Mouse (Mus musculus): ENCODE data around the gene Eif4enif1. TPM values are rescaled to one million over a fixed set of nuclear protein-coding genes. Genes with fewer than 3 reads are reported as not detected.

Eif4enif1 gene
- polyA plus RNA-seq, 1 experiment from 2014 or later, result 38.4 TPM

DNA sequence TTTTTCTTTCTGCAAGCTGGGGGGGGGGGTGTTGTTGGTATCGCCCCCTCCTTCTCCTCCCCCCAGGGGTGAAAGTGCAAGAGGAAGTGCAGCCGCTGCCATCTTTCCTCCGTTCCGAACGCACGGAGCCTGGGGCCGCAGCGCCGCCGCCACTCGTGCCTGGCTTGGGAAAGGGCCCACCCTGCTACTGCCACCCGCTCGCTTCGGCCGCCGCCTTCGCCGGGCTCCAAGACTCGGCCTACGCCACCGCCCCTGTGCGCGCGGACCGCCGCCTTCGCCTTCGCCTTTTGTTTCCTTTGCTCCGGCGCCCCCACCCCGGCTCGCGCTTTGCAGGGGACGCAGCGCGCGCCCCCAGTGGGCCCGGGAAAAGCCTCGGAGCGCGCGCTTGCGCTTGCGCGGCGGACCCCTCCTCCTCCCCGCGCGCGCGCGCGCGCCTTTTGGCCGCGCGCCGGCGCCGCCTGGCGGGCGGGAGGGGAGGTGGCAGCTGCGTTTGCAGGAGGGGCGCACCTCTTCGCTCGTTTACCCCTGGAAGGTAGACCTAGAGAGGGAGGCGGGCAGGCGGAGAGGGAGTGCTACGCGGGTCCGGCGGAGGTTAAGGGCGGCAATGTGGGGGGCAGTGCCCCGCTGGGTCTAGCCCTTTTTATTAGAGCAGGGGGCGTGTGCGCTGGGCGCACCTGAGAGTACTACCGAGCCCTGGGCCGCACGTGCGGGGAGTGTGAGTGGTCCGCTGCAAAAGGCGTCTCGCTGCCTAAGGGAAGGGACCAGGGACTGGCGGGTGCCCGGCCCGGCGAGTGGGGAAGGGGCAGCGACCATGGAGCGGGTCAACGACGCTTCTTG is 87.8 kb downstream of the Eif4enif1 start:
- under 1% methylated on average over 85 of the region's 92 CpGs for WGBS
- Histone ChIP-seq H3K9ac (ENCODE audit: low read length) (peak overlapping the region; percentile 99), H3K9me3 (replicated peaks; ENCODE audit: control insufficient read depth, low read length) (no peaks in the 10 kb centered on the region), H3K27me3 (ENCODE audit: control insufficient read depth, insufficient read depth, low read length) (no peaks in the 10 kb centered on the region), H3K27ac (ENCODE audit: low read length) (peak overlapping the region; percentile 100), H3K4me1 (ENCODE audit: control insufficient read depth, insufficient read depth, low read length) (peaks cover 39% of the 10 kb centered on the region), H3K4me2 (ENCODE audit: low read depth, low read length) (peak overlapping the region; percentile 97), H3K4me3 (replicated peaks; ENCODE audit: low read length) (peak overlapping the region; percentile 85), H3K36me3 (ENCODE audit: control insufficient read depth, insufficient read depth, low read length) (peaks cover 7% of the 10 kb centered on the region; the same call in 1 of the 2 replicates)
- peak; percentile 74 for ATAC-seq (ENCODE audit: insufficient read depth, low FRiP score)

- peak overlapping the region; percentile 97 for H3K4me2 ChIP-seq (ENCODE audit: low read depth, low read length)
- under 1% methylated on average over 50 of the region's 50 CpGs for WGBS
- peak overlapping the region; percentile 100 for H3K27ac ChIP-seq (ENCODE audit: low read length)
- no peaks in the 10 kb centered on the region for H3K9me3 ChIP-seq (replicated peaks; ENCODE audit: control insufficient read depth, low read length)
- no peaks in the 10 kb centered on the region for H3K27me3 ChIP-seq (ENCODE audit: control insufficient read depth, insufficient read depth, low read length)
- H3K4me1 ChIP-seq (ENCODE audit: control insufficient read depth, insufficient read depth, low read length), result peaks cover 44% of the 10 kb centered on the region
- ATAC-seq (ENCODE audit: insufficient read depth, low FRiP score), result no peak
- H3K36me3 ChIP-seq (ENCODE audit: control insufficient read depth, insufficient read depth, low read length), result peaks cover 7% of the 10 kb centered on the region; the same call in 1 of the 2 replicates
- peak overlapping the region; percentile 85 for H3K4me3 ChIP-seq (replicated peaks; ENCODE audit: low read length)
- H3K9ac ChIP-seq (ENCODE audit: low read length), result peak overlapping the region; percentile 99
These were observed 88.6 kb downstream of the Eif4enif1 start for GRCm38 (mm10) chr11:3290640-3291310.

DNA sequence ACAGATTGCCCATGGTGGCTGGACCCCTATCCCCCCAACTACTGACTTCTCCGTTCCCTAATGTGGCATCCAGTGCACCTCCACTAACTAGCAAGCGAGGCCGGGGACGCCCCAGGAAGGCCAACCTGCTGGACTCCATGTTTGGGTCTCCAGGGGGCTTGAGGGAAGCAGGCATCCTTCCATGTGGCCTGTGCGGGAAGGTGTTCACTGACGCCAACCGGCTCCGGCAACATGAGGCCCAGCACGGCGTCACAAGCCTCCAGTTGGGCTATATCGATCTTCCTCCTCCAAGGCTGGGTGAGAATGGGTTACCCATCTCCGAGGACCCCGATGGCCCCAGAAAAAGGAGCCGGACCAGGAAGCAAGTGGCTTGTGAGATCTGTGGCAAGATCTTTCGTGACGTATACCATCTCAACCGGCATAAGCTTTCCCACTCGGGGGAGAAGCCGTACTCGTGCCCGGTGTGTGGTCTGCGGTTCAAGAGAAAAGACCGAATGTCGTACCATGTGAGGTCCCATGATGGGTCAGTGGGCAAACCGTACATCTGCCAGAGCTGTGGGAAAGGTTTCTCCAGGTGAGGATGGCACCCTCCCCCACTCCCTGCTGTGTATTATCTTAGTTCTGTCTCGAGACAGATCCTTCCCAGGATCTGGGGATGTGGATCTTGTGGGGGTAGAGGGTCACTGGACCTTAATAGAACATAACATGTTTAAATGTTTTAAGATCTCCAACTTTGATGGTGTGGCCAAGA is 89.3 kb downstream of the Eif4enif1 start:
- 2% methylated on average over 26 of the region's 26 CpGs for WGBS
- Histone ChIP-seq H3K36me3 (ENCODE audit: control insufficient read depth, insufficient read depth, low read length) (peaks cover 7% of the 10 kb centered on the region; the same call in 1 of the 2 replicates), H3K4me2 (ENCODE audit: low read depth, low read length) (peak overlapping the region; percentile 97), H3K9ac (ENCODE audit: low read length) (peak overlapping the region; percentile 99), H3K4me1 (ENCODE audit: control insufficient read depth, insufficient read depth, low read length) (peaks cover 49% of the 10 kb centered on the region), H3K4me3 (replicated peaks; ENCODE audit: low read length) (peak overlapping the region; percentile 85), H3K27me3 (ENCODE audit: control insufficient read depth, insufficient read depth, low read length) (no peaks in the 10 kb centered on the region), H3K9me3 (replicated peaks; ENCODE audit: control insufficient read depth, low read length) (no peaks in the 10 kb centered on the region), H3K27ac (ENCODE audit: low read length) (peak overlapping the region; percentile 100)
- no peak for ATAC-seq (ENCODE audit: insufficient read depth, low FRiP score)

- Histone ChIP-seq H3K27me3 (ENCODE audit: control insufficient read depth, insufficient read depth, low read length) (no peaks in the 10 kb centered on the region), H3K36me3 (ENCODE audit: control insufficient read depth, insufficient read depth, low read length) (peaks cover 7% of the 10 kb centered on the region; the same call in 1 of the 2 replicates), H3K9ac (ENCODE audit: low read length) (peak overlapping the region; percentile 99), H3K9me3 (replicated peaks; ENCODE audit: control insufficient read depth, low read length) (no peaks in the 10 kb centered on the region), H3K4me3 (replicated peaks; ENCODE audit: low read length) (peak overlapping the region; percentile 85), H3K4me1 (ENCODE audit: control insufficient read depth, insufficient read depth, low read length) (peaks cover 48% of the 10 kb centered on the region), H3K27ac (ENCODE audit: low read length) (peak overlapping the region; percentile 100), H3K4me2 (ENCODE audit: low read depth, low read length) (peak overlapping the region; percentile 97)
- WGBS, result under 1% methylated on average over 8 of the region's 8 CpGs
- ATAC-seq (ENCODE audit: insufficient read depth, low FRiP score), result peak; percentile 30
These were observed 89.8 kb downstream of the Eif4enif1 start for GRCm38 (mm10) chr11:3292062-3292421.

DNA sequence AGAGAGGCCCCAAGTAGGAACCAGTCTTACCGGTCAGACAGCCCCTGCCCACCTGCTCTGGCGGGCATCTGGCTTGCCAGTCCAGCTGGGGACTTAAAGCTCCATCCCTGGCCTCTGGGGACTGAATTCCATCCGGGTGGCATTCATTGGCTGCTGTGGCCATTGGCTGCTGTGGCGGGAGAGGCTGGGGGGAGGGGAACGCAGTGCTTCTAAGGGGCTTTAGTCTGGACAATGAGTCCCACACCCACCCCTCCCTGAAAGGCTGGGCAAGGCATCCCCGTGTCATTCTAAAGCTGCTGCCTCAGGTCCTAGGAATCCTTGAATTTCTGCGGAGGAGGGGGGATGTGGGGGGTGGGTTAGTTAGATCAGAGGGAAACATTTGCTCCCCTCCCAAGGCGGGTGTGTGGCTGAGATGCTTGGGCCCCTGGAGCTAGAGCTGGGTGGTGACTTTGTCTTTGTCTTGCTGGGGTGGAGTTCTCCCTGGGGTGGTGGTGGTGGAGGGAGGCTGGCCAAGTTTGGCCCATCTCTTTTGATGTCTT is 90.6 kb downstream of the Eif4enif1 start:
- 2% methylated on average over 8 of the region's 8 CpGs for WGBS
- no peak for ATAC-seq (ENCODE audit: insufficient read depth, low FRiP score)
- peak overlapping the region; percentile 97 for H3K4me2 ChIP-seq (ENCODE audit: low read depth, low read length)
- peak overlapping the region; percentile 100 for H3K27ac ChIP-seq (ENCODE audit: low read length)
- H3K9me3 ChIP-seq (replicated peaks; ENCODE audit: control insufficient read depth, low read length), result no peaks in the 10 kb centered on the region
- no peaks in the 10 kb centered on the region for H3K27me3 ChIP-seq (ENCODE audit: control insufficient read depth, insufficient read depth, low read length)
- peak overlapping the region; percentile 85 for H3K4me3 ChIP-seq (replicated peaks; ENCODE audit: low read length)
- peak overlapping the region; percentile 99 for H3K9ac ChIP-seq (ENCODE audit: low read length)
- peaks cover 44% of the 10 kb centered on the region for H3K4me1 ChIP-seq (ENCODE audit: control insufficient read depth, insufficient read depth, low read length)
- H3K36me3 ChIP-seq (ENCODE audit: control insufficient read depth, insufficient read depth, low read length), result peaks cover 7% of the 10 kb centered on the region; the same call in 1 of the 2 replicates

DNA sequence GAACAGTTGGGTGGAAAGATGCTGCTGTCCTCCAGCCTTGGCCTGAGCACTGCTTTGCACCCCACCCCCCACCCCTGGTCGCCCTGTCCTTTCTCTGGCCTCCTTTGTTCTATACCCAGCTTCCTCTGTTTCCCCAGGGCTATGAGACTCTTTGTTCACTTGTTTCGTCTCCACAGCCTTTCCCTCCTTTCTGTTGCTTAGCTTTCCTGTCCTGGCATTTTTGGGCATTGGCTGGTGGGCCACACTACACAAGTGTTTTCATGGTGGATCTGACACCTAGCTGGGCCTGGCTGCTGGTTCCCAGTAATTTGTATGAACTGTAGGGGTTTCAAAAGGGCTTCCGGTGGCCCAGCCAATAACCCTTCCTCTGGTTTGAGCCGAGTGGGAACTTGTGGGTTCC is 91.2 kb downstream of the Eif4enif1 start:
- Histone ChIP-seq H3K4me1 (ENCODE audit: control insufficient read depth, insufficient read depth, low read length) (peaks cover 39% of the 10 kb centered on the region), H3K27ac (ENCODE audit: low read length) (peak overlapping the region; percentile 100), H3K4me2 (ENCODE audit: low read depth, low read length) (peak overlapping the region; percentile 97), H3K9me3 (replicated peaks; ENCODE audit: control insufficient read depth, low read length) (no peaks in the 10 kb centered on the region), H3K36me3 (ENCODE audit: control insufficient read depth, insufficient read depth, low read length) (peaks cover 7% of the 10 kb centered on the region; the same call in 1 of the 2 replicates), H3K27me3 (ENCODE audit: control insufficient read depth, insufficient read depth, low read length) (no peaks in the 10 kb centered on the region), H3K4me3 (replicated peaks; ENCODE audit: low read length) (peak overlapping the region; percentile 85), H3K9ac (ENCODE audit: low read length) (peak overlapping the region; percentile 99)
- no peak for ATAC-seq (ENCODE audit: insufficient read depth, low FRiP score)
- WGBS, result 35% methylated on average over 4 of the region's 4 CpGs

Other genes with a start within 250 kb of the Eif4enif1 start
- 14.6 and 15.3 TPM in 2 replicates for gene Sfi1, start 8.9 kb upstream of the Eif4enif1 start, polyA plus RNA-seq (2015; fragmentation: Nextera tagmentation; extraction: Ambion mirVana)
- gene Drg1, start 64.0 kb downstream of the Eif4enif1 start, polyA plus RNA-seq (2015; fragmentation: Nextera tagmentation; extraction: Ambion mirVana), result 193 and 213 TPM in 2 replicates
- gene Patz1, start 86.5 kb downstream of the Eif4enif1 start, polyA plus RNA-seq (2015; fragmentation: Nextera tagmentation; extraction: Ambion mirVana), result 26.1 and 26.5 TPM in 2 replicates
- gene Pik3ip1, start 128.0 kb downstream of the Eif4enif1 start, polyA plus RNA-seq (2015; fragmentation: Nextera tagmentation; extraction: Ambion mirVana), result 9.4 and 11.8 TPM in 2 replicates
- gene Limk2, start 206.8 kb downstream of the Eif4enif1 start, polyA plus RNA-seq (2015; fragmentation: Nextera tagmentation; extraction: Ambion mirVana), result 92.6 and 109 TPM in 2 replicates
- gene Rnf185, start 250.0 kb downstream of the Eif4enif1 start, polyA plus RNA-seq (2015; fragmentation: Nextera tagmentation; extraction: Ambion mirVana), result 30.7 and 31.4 TPM in 2 replicates

All from stomach, embryonic 16.5 days (tissue).